Mouse (Mus musculus) 3134 (cell line): ENCODE measurements around the gene Sft2d2.

Experiments
- DNase-seq: peaks from one replicate; pipeline ENCODE4 v3.0.0-alpha.2; 2011; ENCODE audit warnings: low spot score; ENCODE audit not compliant: insufficient read length; ENCODE audit errors: extremely low read depth

The Sft2d2 gene

DNA sequence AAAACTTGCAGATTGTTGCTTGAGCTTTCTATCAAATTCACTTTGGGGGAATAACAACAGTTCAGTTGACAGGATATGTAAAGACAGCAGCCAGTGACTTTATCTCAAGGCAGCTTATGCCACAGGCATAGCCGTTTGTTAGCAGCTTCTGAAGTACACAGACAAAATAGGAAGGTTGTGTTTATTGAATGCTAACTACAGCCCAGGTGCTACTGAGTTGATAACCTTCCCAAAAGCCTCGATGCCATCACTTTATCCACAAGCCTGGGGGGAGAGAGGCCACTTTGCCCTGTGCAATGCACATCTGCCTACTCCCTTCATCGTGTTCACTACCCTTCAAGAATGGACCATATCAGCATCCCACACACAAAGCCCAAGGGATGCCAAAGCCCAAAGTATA lies 54.0 kb downstream of the Sft2d2 start:
- DNase-seq: no peak

DNA sequence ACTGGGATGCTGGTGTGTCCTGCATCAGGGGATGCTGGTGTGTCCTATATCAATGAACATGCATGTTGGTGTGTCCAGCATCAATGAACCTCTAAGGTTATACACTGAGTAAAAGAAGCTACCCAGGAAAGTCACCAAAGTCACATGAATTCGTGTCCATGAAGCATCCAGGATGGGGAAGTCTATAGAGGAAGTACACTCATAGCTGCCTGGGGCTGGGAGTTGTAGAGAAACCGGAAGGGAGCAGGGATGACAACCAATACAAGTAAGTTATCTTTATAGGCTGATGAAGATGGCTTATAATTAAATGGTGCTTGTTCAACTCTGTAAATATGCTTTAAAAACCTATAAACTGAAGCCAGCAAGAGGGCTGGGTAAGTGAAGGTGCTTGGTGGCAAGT lies 60.4 kb downstream of the Sft2d2 start:
- no peak for DNase-seq

DNA sequence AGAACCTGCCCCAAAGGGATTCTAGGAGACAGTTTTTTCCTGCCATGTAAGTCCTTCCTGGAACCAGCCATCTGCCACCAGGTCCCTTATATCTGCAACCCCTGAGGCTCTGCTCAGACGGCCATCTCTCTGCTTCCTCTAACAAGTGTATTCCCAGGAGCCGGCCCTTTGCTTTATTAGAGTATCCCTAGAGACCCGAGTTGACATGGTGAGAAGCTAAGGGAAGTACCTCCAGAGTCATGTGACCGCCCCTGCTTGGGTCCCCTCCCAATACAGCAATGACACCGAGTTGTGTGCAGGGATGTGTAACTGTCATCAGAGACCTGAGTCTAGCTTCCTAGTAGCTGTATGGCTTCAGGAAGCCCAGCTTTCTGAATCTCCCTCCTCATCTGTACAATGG lies 61.0 kb downstream of the Sft2d2 start:
- no peak for DNase-seq

DNA sequence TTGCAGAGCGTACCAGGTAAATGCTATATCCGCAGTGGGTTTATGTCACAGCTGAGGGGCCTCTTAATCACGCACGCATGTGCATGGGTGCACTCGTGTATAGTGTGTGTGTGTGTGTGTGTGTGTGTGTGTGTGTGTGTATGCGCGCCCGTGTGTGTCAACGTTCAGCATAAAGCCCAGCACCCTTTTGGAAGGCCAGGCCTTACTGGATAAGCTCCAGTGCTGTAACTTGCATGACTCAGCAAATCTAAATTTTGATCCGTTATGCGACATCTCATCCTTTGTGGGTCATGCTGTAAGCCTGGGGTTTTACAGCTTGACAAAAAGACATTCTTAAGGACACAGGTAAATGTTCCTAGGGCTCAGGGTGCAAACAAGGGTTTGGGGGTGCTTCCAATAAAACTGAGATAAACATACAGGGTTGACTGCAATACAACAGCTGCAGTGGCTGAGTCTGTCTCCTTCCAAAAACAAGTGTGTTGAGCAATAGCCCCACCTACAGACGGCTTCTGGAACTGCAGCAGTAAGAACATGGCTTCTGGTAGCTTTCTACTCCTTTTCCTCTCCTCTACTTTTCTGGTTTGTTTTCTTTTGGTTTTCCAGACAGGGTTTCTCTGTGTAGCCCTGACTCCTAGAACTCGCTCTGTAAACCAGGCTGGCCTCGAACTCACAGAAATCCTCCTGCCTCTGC lies 61.9 kb downstream of the Sft2d2 start:
- DNase-seq: peak; percentile 35

DNA sequence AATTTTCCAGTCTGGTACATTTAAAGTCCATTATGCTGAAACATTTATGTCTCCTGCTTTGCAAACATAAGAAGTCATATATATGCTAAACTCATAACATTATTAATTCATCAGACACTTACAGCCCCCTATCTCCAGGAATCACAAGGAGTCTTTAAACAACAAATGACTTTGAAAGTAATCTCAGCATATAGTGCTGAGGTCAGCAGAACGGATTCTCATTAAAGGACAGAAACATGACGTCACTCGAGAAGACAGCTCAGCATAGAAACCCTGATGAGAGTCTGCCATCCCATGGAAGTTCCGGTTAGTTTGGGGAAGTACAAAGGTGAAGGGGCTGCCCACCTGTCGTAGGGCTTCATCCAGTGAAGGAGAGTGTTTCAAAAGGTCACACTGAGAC lies 64.7 kb downstream of the Sft2d2 start:
- no peak for DNase-seq
